7 mouse cellular contexts compared by ENCODE assay signal in the genomic region with DNA sequence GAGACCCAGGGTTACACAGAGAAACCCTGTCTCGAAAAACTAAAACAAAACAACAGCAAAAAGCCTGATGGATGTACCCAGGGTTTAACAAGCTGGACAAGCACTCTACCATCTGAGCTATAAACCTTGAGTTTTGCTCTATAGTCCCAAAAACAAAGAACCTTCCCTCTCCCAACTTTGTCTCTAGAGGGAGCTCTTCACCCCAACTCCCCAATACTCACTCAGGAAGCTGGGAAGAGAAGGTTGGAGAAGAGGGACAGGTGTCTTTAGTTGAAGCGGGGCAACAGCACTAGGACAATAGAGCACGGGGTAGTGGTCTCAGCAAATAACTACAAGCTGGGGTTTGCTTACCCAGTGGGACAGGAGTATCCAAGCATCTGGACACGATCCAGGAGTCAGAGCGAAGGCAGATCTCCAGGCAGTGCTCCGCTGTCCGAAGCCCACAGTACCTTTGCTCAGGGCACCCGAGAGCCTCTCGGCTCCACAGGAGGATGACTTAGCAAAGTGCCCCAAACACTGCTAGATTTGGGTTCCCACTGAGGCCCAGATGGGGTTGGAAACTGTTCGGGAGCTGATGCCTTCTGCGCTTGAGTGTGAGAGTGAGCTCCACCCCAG. TPM values are rescaled to one million over a fixed set of nuclear protein-coding genes. Genes with fewer than 3 reads are reported as not detected.
DNase-seq lines count a peak whose midpoint lies in the region; ATAC-seq and TF ChIP-seq lines count a peak whose summit lies in the region.

No protein-coding gene starts in this region.

- no peaks in the 10 kb centered on the region for H3K27me3 ChIP-seq in kidney, embryonic 16.5 days (ENCODE audit: insufficient read depth, low read length)
- H3K27me3 ChIP-seq in heart, postnatal 0 days (ENCODE audit: control insufficient read depth, insufficient read depth, low read length), result no peaks in the 10 kb centered on the region
- no peaks in the 10 kb centered on the region for H3K27me3 ChIP-seq in neural tube, embryonic 13.5 days

- no peak for DNase-seq in kidney, adult 8-10 months
- peak; percentile 74 for DNase-seq in ZHBTc4 (ENCODE audit: low read depth, low spot score)
- peak; percentile 43 for DNase-seq in heart, postnatal 0 days (ENCODE audit: low spot score)
- DNase-seq in layer of hippocampus, postnatal 25 days (ENCODE audit: extremely low spot score in 1 of 2, low spot score in 1 of 2), result no peak
- DNase-seq in kidney, postnatal 36 days, result no peak

- peak overlapping the region; percentile 47 for H3K4me2 ChIP-seq in kidney, embryonic 16.5 days (replicated peaks; ENCODE audit: low read depth, low read length)
- H3K4me2 ChIP-seq in heart, postnatal 0 days (ENCODE audit: low read depth, low read length), result peak overlapping the region; percentile 37; the same call in 1 of the 2 replicates
- 0 out of 2 replicates have a peak overlapping the region, but pooled peaks have one; percentile 18 for H3K4me2 ChIP-seq in neural tube, embryonic 13.5 days

- H3K9ac ChIP-seq in kidney, embryonic 16.5 days (replicated peaks; ENCODE audit: low read length), result no peak overlapping the region
- no peak overlapping the region for H3K9ac ChIP-seq in heart, postnatal 0 days (replicated peaks; ENCODE audit: low read depth, low read length)
- H3K9ac ChIP-seq in neural tube, embryonic 13.5 days, result no peak overlapping the region

- WGBS in kidney, embryonic 16.5 days, result 40% methylated on average over 11 of the region's 11 CpGs
- WGBS in heart, postnatal 0 days, result 34% methylated on average over 11 of the region's 11 CpGs
- WGBS in neural tube, embryonic 13.5 days, result 47% methylated on average over 11 of the region's 11 CpGs

- H3K27ac ChIP-seq in kidney, embryonic 16.5 days (ENCODE audit: low read length), result no peak overlapping the region
- H3K27ac ChIP-seq in heart, postnatal 0 days (ENCODE audit: low read depth), result no peak overlapping the region
- H3K27ac ChIP-seq in neural tube, embryonic 13.5 days (replicated peaks), result no peak overlapping the region

- H3K4me1 ChIP-seq in kidney, embryonic 16.5 days (ENCODE audit: insufficient read depth, low read length), result peaks cover 15% of the 10 kb centered on the region; the same call in 1 of the 2 replicates
- H3K4me1 ChIP-seq in heart, postnatal 0 days (ENCODE audit: control insufficient read depth, insufficient read depth), result no peaks in the 10 kb centered on the region
- H3K4me1 ChIP-seq in neural tube, embryonic 13.5 days (replicated peaks), result peaks cover 9% of the 10 kb centered on the region

- no peak for TF ChIP-seq EP300 in heart, postnatal 0 days (IDR thresholded peaks at IDR 0.05; ENCODE audit: low read depth)

- TF ChIP-seq CTCF in heart, postnatal 0 days (IDR thresholded peaks at IDR 0.05; ENCODE audit: low read depth), result peak; percentile 56; the same call in 1 of the 2 replicates

- H3K9me3 ChIP-seq in kidney, embryonic 16.5 days (ENCODE audit: low read length), result no peaks in the 10 kb centered on the region
- no peaks in the 10 kb centered on the region for H3K9me3 ChIP-seq in heart, postnatal 0 days (replicated peaks; ENCODE audit: control insufficient read depth, low read length)
- H3K9me3 ChIP-seq in neural tube, embryonic 13.5 days, result no peaks in the 10 kb centered on the region

- H3K4me3 ChIP-seq in kidney, embryonic 16.5 days (ENCODE audit: low read length), result peak overlapping the region; percentile 19
- H3K4me3 ChIP-seq in heart, postnatal 0 days (ENCODE audit: low read depth, low read length), result no peak overlapping the region
- no peak overlapping the region for H3K4me3 ChIP-seq in neural tube, embryonic 13.5 days

- ATAC-seq in kidney, embryonic 16.5 days (ENCODE audit: low FRiP score, low TSS enrichment), result no peak
- no peak for ATAC-seq in heart, postnatal 0 days (ENCODE audit: insufficient read depth, low read depth)
- ATAC-seq in neural tube, embryonic 13.5 days (ENCODE audit: low read depth), result no peak

- H3K36me3 ChIP-seq in kidney, embryonic 16.5 days (ENCODE audit: insufficient read depth, low read length), result no peaks in the 10 kb centered on the region
- H3K36me3 ChIP-seq in heart, postnatal 0 days (replicated peaks; ENCODE audit: control insufficient read depth, insufficient read depth, low read length), result no peaks in the 10 kb centered on the region
- no peaks in the 10 kb centered on the region for H3K36me3 ChIP-seq in neural tube, embryonic 13.5 days

RNA-seq across cellular contexts. Expression of gene Cgnl1, which starts 37.3 kb away (rescaled TPM):
- 30.9 and 33.2 TPM in 2 replicates for polyA plus RNA-seq in kidney, embryonic 16.5 days (2015; fragmentation: Nextera tagmentation; extraction: Ambion mirVana)
- 20.0 and 29.3 TPM in 2 replicates for total RNA-seq in heart, postnatal 0 days (2014; rRNA removed; ENCODE audit: low replicate concordance)
- polyA plus RNA-seq in heart, postnatal 0 days (2015; fragmentation: Nextera tagmentation; extraction: Ambion mirVana), result 20.1 and 20.6 TPM in 2 replicates
- polyA plus RNA-seq in neural tube, embryonic 13.5 days (2015; fragmentation: Nextera tagmentation; extraction: Ambion mirVana), result 8.1 and 8.7 TPM in 2 replicates
- total RNA-seq in layer of hippocampus, postnatal 25 days (2021), result 1 to 10 TPM; 6.0 to 7.7 TPM

Comparison
In these comparisons a context has a peak if more than half of its experiments do, and no peak if none do; other contexts are left out.
1. DNase-seq: peak in ZHBTc4 (single experiment) and heart, postnatal 0 days (single experiment); none in kidney, adult 8-10 months (0 of 2), layer of hippocampus, postnatal 25 days (0 of 2) and kidney, postnatal 36 days (0 of 2).
2. Peak in every context shown above with its lines, with median percentiles within 50 percentile points of each other: H3K4me2 ChIP-seq.